Mouse (Mus musculus): ENCODE results near the gene Slc50a1.

DNA sequence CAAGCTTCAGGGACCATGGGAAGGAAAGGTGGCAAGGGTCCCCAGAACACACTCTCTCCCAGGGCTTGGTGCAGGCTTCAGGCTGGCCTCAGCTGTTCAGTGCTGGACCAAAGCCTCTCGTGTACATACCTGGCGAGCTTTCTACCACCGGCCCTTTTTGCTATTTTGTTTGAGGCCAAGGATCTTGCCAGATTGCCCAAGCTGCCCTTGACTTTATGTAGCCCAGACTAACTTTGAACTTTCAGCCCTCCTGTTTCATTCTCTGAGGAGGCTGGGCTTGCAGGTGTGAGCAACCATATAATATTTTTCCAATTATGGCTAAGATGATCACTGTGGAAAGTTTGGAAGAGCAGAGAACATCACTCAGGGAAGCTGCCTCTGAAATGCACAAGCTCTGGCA lies 13.9 kb upstream of the Slc50a1 start:
- TF ChIP-seq CTCF (IDR thresholded peaks at IDR 0.05; ENCODE audit: control insufficient read depth, insufficient read depth, low read length) (no peak), POLR2A (IDR thresholded peaks at IDR 0.05; ENCODE audit: borderline replicate concordance, control insufficient read depth, low read depth, low read length) (no peak)
